Mouse (Mus musculus): ENCODE results near the gene Cckbr.

DNA sequence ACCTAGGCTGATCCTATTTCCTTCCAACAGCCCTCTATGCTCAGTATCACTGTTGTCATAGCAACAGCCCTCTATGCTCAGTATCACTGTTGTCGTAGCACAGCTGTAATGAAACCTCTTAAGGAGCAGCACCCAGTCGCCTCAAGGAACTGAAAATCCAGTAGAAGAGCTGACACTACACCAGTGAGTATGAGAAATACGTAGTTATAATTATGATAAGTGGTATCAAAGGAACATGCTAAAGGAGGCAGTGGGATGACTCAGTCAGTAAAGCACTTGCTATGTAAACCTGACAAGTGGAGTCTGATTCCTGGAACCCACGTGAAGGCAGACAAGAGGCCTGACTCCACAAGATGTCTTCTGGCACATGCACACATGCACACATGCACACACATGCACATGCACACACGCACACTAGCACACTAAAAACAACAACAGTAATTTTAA is 88.3 kb downstream of the Cckbr start:
- TF ChIP-seq GATA1 (IDR thresholded peaks at IDR 0.05; ENCODE audit: borderline replicate concordance, low read length) (no peak), FLI1 (IDR thresholded peaks at IDR 0.05; ENCODE audit: low read length) (no peak)
